Mouse (Mus musculus): Measurements from ENCODE around the gene Prcp. TPM values are rescaled to one million over a fixed set of nuclear protein-coding genes. Genes with fewer than 3 reads are reported as not detected.

Prcp gene
- polyA plus RNA-seq, 2 experiments, result 26.3 to 26.6 TPM

DNA sequence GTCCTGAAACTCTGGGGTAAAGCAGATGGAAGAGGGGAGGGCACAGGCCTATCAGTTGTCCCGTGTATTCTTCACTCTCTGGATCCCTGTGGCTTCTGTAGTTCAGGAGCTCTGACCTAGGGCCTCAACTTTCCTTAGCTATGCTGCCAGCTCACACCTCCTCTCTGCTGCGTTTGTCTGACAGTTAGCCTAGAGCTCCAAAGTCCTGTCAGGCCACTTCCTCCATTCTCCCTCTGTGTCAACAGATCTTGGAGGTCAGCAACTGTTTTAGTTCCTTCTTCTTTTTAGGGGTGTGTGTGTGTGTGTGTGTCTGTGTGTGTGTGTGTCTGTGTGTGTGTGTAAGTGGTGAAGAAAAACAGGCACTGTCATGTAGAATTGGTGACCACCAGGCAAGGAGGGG is 106.5 kb downstream of the Prcp start:
- Histone ChIP-seq H3K4me1 (ENCODE audit: control insufficient read depth, insufficient read depth, low read length) (no peaks in the 10 kb centered on the region), H3K27me3 (ENCODE audit: control insufficient read depth, insufficient read depth, low read length) (no peaks in the 10 kb centered on the region), H3K27ac (replicated peaks; ENCODE audit: low read depth, low read length) (no peak overlapping the region), H3K36me3 (ENCODE audit: control insufficient read depth, insufficient read depth, low read length) (no peaks in the 10 kb centered on the region), H3K9me3 (ENCODE audit: control insufficient read depth, low read length) (no peaks in the 10 kb centered on the region), H3K4me3 (replicated peaks; ENCODE audit: low read length) (no peak overlapping the region), H3K9ac (ENCODE audit: low read depth, low read length, severe bottlenecking) (no peak overlapping the region), H3K4me2 (replicated peaks; ENCODE audit: low read depth, low read length, severe bottlenecking) (no peak overlapping the region)
- TF ChIP-seq POLR2A (IDR thresholded peaks at IDR 0.05; ENCODE audit: borderline replicate concordance, extremely low read depth, insufficient read depth, insufficient read length), result no peak
- DNase-seq (ENCODE audit: low spot score) (no peak), ATAC-seq (ENCODE audit: low FRiP score, low read depth) (no peak)
- whole genome bisulfite sequencing, result 50% methylated on average over 2 of the region's 2 CpGs

DNA sequence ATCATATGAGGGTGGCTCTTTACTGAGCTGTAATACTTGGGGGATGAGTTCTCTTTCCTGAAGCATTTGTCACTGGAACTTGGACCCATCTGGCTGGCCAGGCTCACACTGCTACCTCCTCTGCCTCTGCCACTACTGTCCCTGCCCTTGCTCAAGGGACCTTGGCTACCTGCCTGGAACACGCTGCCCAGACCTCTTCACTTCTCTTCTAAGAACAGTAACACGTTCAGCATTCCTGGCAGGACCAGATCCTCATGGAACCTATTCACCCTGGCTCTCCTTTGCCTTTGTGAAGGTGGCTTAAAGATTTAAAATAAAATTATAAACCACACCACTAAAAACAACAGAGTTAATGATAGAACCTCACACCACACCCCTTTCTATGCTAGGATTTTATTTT is 107.6 kb downstream of the Prcp start:
- ATAC-seq (ENCODE audit: low FRiP score, low read depth) (no peak), DNase-seq (ENCODE audit: low spot score) (no peak)
- Histone ChIP-seq H3K4me3 (replicated peaks; ENCODE audit: low read length) (no peak overlapping the region), H3K4me2 (replicated peaks; ENCODE audit: low read depth, low read length, severe bottlenecking) (no peak overlapping the region), H3K27me3 (ENCODE audit: control insufficient read depth, insufficient read depth, low read length) (no peaks in the 10 kb centered on the region), H3K9ac (ENCODE audit: low read depth, low read length, severe bottlenecking) (no peak overlapping the region), H3K9me3 (ENCODE audit: control insufficient read depth, low read length) (no peaks in the 10 kb centered on the region), H3K36me3 (ENCODE audit: control insufficient read depth, insufficient read depth, low read length) (no peaks in the 10 kb centered on the region), H3K27ac (replicated peaks; ENCODE audit: low read depth, low read length) (no peak overlapping the region), H3K4me1 (ENCODE audit: control insufficient read depth, insufficient read depth, low read length) (no peaks in the 10 kb centered on the region)
- 52% methylated on average over 2 of the region's 2 CpGs for WGBS
- TF ChIP-seq POLR2A (IDR thresholded peaks at IDR 0.05; ENCODE audit: borderline replicate concordance, extremely low read depth, insufficient read depth, insufficient read length), result no peak

Other genes with a start within 250 kb of the Prcp start
- 2.7 and 3.4 TPM in 2 replicates for gene Ankrd42, start 237.3 kb upstream of the Prcp start, polyA plus RNA-seq (2012; rRNA removed)
- 4.8 and 5.4 TPM in 2 replicates for gene Ankrd42, start 237.3 kb upstream of the Prcp start, polyA plus RNA-seq (2014; fragmentation: Nextera tagmentation; extraction: Ambion mirVana)
- gene Pcf11, start 204.5 kb upstream of the Prcp start, polyA plus RNA-seq (2012; rRNA removed), result 22.7 and 32.5 TPM in 2 replicates
- gene Pcf11, start 204.5 kb upstream of the Prcp start, polyA plus RNA-seq (2014; fragmentation: Nextera tagmentation; extraction: Ambion mirVana), result 21.2 and 23.5 TPM in 2 replicates
- 9.5 and 12.6 TPM in 2 replicates for gene Rab30, start 132.9 kb upstream of the Prcp start, polyA plus RNA-seq (2012; rRNA removed)
- gene Rab30, start 132.9 kb upstream of the Prcp start, polyA plus RNA-seq (2014; fragmentation: Nextera tagmentation; extraction: Ambion mirVana), result 22.7 and 25.3 TPM in 2 replicates
- 3.1 and 4.4 TPM in 2 replicates for gene Ddias, start 223 bp upstream of the Prcp start, polyA plus RNA-seq (2012; rRNA removed)
- 11.5 and 12.1 TPM in 2 replicates for gene Ddias, start 223 bp upstream of the Prcp start, polyA plus RNA-seq (2014; fragmentation: Nextera tagmentation; extraction: Ambion mirVana)
- 7.6 and 10.7 TPM in 2 replicates for gene Fam181b, start 205.4 kb downstream of the Prcp start, polyA plus RNA-seq (2012; rRNA removed)
- 9.9 and 12.0 TPM in 2 replicates for gene Fam181b, start 205.4 kb downstream of the Prcp start, polyA plus RNA-seq (2014; fragmentation: Nextera tagmentation; extraction: Ambion mirVana)